Mouse (Mus musculus) ovary, postnatal 36 days (tissue): ENCODE results near the gene Shisa3.

Source experiments
- DNase-seq: peaks from one replicate; pipeline ENCODE4 v3.0.0; 2022; ENCODE audit warnings: low spot score, mixed read lengths

Shisa3 gene

DNA sequence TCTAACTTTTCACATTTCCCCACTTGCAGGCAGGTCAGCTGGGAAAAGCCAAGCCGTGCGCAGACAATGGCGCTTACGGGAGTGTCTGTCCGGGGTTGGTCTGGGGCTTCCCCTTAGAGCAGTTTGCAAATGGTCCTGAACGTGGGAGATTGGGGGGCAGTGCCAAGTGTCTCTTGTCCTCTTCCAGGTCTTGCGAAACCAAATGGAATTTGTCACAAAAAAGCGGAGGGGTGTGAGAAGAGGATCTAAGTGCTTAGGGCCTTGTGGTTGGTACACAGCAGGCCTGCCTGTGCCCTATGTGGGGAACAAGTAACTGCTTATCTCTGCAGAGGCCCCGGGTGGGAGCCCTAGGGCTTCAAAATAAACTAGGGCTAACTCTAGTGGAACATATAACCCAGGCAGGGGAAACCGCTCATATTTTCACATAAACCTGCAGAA is 26.2 kb downstream of the Shisa3 start:
- DNase-seq = no peak

DNA sequence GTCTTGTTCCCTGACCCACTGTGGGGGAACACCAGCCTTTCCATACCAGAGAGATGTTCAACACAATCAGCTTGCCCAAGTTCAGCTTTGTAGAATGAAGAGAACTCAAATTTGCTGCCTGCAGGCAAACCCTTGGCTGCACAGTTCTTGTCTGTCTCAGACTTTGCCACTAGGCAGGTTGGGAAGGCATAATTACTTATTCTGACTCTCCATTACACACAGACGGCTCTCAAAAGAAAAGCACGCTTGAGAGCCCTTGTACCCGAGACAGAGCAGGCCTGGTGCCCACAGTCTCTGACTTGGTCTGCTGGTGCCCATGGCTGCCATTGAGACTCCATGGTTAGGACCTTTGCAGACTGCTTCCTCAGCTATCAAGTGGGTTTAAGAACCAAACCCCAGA is 26.7 kb downstream of the Shisa3 start:
- no peak for DNase-seq

DNA sequence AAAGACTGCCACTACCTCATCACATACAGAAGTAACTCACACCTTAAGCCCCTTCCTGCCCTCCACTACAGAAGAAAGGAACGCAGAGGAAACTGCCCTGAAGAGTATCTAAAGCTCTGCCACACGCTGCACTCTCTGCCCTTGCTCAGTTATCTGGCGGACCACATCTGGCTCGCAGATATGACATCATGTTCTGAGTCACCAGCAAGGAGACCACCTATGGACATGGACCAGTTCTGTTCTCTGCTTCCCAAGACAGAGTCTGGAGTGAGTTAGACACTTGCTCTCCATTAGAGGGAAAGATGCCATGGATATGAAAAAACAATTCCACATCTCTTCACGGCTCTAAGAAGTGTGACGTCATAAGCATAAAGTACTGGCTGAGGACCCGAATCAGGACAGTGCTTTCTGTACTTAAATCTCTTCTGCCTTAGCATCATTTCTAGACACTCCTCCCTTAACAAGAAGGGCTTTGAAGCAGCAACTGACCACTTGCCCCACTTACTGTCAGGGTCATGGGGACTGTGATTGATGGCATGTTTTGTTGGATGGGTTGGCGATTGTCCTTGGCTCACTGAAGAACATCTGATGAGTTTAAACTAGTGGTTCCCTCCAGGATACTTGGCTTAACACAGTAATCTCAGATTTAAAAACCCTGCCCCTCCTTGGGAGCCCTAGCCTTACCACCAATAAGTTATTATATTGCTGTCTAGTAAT is 33.1 kb downstream of the Shisa3 start:
- DNase-seq = no peak

DNA sequence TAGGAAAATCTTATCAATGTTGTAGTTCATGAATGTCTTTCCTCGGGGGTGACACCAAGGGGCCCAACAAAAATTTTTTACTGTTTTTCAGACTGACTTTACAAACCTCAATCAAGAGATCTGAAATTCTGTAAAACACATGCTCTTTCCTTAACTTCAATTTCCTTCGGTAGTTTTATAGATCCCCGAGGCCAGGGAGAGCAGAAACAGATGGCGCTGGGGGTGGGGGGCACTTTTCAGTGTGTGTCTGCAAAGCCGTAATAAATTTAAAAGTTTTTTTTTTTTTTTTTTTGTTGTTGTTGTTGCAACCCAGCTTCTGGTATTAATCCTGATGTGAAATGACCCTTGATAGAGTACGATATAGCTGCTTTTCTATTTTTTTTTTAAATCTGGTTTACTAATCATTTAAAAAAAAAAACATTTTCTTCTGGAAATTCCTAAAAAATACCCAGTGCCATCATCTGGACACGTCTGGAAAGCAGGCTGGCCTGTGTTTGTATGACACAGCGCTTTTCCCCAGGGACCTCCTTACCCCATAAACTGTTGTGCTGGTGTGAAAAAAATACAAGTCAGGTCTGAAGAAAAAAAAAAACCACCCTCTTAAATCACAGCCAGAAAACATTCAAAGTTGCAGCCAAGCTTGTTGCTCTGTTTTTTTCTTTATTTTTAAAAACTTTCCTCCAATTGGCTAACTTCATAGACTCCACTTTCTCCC is 33.9 kb downstream of the Shisa3 start:
- DNase-seq = no peak

DNA sequence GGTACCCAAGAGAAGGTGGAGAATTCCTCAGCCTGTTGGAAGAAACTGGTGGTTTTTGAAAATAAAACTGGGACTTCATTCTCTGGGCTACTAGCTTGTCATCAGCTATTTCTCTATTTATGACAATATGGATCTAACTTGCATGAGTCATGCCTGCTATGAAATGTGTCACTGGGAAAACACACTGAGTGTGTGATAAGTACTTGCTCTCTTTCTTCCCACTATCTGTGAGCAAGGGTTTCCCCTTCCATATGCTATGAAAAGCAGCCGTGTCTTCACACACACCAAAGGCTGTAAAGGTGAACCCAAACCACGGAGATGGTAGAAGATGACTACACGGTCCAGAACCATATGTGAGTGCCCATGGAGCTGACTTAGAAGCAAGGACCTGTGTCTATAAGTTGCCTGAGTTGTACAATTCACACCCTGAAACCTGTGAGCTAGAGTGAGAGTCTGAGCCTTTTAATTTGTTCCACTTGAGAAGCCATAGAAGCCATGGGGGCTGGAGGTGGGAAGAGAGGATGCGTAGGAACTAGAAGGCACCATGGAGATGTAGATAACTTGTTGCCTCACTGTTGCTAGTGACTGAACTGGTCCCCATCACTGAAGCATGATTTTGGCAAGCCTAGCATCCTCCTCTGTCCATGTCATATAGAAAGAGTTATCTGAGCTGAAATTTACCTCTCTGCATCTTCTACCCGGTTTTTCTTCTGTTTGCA is 36.0 kb downstream of the Shisa3 start:
- DNase-seq = no peak

DNA sequence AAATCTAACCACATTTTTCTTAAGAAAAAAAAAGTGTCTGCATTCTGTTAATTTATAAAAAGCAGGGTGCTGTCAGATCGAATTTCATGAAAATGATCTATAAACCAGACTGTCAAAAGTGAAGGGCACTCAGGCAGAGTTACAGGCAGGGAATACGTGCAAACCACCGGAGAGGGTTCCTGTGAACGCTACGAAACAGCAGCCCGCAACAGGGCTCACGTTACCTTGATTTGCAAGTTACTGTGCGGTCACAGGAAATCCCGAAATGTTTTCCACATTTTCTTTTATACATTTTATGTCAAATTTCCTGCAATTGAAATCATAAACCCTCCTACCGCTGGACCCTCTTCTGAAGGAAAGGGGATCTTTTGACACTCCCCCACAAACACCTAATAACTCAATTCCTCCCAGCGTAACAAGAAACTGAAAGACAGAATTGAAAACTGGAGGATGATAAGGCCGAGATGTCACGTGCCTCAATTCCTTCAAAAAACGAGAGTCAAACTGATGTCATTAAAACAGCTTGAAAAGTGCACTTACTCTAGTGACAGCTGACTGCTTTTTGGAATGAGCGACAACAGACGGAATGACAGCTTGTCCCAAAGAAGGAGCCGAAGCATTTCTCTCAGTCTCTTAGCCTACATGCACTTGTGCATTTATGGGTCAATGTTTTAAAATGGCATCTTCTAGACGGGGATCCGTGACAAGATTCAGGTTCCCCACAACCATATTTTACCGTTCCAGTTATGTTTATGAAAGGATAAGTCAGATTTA is 39.3 kb downstream of the Shisa3 start:
- DNase-seq = no peak

DNA sequence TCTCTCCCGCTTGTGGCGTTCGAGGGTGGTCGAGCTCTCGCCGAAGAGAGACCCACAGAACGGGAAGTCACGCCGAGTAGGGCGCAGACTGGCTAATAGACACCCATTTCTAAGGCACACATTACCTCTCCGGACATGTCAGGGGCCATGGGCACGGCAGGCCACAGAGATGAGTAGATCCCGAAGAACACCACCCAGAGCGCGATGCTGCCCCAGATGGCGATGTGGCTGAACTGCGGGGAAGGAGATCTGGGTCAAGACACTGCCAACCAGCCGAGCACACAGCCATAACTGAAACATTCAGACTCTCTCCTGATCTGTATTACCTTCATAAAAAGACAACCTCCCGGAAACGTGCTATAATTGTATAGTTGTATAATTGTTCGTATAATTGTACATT is 39.9 kb downstream of the Shisa3 start:
- DNase-seq = peak; percentile 16

DNA sequence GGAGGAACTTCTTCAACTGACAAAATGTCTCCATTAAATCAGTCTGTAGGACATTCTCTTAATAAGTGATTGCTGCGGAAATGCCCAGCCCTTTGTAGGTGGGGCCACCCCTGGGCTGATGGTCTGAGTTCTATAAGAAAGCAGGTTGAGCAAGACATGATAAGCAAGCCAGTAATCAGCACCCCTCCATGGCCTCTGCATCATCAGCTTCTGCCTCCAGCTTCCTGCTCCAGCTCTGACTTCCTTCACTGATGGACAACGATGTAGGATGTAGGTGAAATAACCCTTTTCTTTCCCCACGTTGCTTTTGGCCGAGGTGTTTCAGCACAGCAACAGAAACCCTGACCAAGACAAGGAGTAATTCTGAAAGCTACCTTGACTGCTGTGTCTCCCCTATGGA is 41.5 kb downstream of the Shisa3 start:
- DNase-seq = no peak

DNA sequence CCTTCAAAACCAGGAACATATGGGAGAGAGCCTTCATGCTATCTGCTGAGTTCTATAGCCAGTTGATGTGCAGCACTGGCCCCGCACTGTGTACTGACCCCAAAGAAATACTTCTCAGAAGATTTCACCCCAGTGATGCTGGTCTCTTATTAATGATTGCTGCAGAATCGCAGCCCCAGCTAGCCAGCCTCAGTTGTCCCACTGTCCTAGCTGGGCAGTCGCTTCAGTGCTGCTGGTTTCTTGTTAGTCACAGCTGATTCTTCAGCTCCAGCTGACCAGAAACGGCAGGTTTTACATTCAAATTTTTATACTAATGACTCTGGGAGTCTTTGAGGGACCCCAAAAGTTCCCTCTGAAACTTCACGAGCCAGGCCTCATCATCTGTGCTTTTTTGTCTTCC is 42.3 kb downstream of the Shisa3 start:
- DNase-seq = no peak

DNA sequence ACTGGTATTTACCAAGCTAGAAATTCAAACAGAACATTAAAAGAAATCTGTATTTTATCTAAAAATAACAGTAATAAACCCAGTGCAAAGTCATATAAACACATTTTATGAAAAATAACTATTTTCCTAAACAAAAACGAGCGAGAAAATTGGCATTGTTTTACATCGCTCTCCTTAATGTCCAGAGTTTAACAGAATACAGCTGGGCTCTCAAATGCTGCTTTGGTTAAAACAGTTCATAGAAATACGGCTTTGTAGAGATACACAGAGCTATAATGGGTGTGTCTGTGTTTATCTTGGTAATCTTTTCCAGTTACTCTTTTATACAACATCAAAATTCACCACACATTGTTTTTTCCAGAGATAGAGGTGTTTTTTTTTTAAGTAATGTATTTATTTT is 44.8 kb downstream of the Shisa3 start:
- no peak for DNase-seq

DNA sequence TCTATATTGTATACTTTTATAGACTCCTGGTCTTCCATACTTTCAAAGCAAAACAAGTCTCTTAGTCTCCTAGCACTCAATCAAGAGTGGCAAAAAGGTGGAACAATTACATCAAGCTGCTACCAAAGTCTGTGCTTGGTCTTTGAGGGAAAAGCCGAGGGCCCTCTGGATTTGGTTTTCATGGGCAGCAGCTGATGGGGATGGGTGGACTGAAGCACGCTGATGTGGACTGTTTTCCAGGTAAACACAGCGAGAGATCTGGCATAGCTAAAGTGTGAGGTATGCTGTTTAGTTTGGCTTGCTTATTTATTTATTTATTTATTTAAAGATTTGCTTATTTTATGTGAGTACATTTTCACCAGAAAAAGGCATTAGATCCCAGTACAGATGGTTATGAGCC is 45.9 kb downstream of the Shisa3 start:
- DNase-seq = no peak

DNA sequence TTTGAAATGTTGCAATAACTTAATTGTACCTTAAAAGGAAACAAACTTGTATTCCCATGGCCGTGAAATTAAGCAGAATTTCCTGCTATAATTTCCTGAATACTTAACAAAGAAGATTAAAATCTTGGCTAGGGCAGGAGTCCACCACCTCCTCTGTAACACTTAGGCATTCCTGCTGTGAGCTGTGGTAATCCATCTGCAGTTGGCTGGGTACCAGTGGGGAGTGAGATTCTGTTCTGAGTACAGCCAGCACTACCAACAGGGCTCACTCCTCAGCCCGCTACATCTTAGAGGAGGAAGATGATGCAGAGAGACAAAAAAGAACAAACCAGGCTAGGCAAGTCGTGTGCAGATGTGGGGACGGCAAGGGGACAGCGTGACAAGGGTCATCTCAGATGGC is 46.9 kb downstream of the Shisa3 start:
- DNase-seq = no peak

DNA sequence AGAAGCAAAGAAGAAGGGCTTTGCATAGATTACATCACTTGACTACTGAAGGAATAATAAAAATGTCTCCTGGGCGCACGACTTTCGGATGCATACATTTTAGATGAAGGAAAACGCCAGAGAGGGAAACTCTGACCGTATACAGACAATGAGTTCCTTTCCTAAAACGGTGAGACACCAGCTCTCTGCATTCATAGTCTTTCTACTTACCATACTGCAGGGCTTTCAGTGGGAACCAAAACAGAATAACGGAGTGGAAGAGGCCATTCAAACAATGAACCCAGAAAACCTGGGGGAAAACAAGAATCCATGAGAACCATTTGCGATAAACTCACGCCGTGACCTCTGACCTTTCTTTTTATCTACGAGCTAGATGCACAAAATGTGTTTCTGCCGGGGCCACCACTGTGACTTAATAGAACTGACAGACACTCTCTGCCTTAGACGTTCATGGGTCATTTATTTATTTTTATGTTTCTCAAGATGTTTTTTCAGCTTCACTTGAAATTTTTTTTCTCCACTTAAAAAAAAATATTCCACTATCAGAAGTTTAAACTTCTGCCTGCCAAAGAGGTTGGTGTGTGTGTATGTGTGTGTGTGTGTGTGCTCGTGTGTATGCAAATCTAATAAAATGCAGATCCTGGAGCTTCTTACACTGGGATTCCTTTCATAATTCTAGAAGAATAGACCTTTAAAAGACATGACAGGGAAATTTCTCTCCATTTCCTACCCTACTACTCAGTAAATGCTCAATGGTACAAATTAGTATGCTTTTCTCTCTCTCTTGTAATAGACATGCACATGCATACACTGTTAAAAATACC is 48.2 kb downstream of the Shisa3 start:
- no peak for DNase-seq

DNA sequence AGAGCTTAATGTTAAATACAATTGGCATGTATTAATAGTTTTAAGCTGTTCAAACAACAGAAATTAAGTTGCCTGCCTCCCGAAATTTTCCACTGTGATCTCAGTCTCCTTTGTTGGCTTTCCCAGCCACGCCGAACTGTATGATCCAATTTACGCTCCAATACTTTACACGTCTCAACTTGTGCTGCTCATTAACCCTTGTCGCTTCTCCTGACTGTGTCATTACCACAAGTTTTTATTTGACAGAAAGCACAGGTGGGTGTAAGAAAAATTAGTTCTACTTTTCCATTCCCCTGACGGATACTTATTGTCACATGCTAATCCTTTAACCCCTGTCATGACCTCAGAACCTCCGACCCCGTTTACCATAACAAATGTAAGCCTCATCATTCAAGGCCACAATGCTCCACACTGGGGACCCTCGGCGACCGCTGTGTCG is 49.2 kb downstream of the Shisa3 start:
- DNase-seq = no peak

DNA sequence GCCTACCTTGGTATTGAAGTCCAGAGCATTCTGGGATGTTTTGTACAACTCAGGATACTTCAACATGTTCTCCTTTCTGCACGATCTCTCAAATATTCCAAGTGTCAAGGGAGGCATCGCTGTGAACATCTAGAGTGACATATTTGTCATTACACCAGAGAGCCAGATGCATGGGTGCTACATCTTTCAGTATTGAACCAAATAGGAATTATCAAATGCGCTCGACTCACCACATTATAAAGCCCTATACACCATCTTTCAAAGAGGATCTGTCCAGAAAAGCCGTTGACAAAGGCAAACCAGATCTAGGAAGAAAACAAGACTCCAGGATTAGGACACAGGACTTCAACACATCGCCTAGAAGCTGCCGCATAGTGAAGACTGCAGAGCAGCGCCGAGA is 52.2 kb downstream of the Shisa3 start:
- DNase-seq = no peak

DNA sequence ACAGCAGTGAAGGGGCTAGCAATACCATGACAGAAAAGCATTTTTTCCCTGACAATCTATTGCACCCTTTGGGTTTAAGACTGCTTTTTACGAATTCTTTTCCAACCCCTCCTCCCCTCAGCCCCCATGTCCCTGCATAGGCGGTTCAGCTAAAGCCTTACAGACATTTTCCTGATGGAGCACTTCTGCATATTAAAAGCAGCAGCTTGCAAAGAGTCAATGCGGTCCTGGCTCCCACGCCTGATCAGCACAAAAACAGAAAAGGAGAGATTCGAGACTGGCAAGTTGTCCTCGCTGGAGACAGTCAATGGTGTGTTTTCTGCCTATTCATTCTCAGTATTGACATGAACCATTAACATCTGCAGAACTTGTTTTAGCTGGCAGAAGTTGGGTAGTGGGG is 55.0 kb downstream of the Shisa3 start:
- DNase-seq = no peak

DNA sequence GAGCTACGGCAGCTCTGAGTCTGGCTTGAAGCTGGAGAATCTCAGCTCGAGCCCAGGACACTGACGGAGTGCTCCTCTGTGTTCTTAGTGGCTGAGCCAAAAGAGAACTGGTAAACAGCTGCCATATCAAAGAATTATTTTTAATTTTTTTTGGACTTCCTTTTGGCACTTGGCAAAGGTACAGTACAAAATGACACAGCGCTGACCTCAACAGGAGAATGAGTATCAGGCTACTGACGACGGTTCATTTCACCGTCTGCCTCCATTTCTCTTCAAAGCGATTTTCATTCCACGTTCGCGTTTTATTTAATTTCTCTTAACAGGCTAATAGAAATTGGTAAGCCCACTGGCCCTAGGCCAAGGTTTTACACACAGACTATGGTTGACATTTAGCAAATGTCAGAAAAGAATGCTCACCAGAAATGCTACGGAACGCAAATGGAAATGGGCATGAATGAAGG is 61.8 kb downstream of the Shisa3 start:
- DNase-seq = no peak

DNA sequence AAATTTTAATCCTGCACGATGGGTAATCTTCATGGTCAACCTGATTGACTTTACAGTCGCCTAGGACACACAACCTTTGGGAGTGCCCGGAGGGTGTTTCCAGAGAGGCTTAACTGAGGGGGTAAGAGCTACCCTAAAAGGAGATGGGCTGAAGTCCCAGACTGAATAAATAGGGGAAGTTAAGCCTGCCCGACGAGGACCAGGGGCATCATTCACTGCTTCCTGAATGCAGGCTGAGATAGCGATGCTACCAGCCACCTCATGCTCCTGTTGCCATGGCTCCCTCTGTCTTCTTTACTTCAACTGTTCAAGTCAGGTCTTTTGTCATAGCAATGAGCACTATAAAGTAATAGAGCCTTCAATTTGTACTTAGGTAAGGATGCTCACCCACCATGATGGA is 62.5 kb downstream of the Shisa3 start:
- DNase-seq = no peak

DNA sequence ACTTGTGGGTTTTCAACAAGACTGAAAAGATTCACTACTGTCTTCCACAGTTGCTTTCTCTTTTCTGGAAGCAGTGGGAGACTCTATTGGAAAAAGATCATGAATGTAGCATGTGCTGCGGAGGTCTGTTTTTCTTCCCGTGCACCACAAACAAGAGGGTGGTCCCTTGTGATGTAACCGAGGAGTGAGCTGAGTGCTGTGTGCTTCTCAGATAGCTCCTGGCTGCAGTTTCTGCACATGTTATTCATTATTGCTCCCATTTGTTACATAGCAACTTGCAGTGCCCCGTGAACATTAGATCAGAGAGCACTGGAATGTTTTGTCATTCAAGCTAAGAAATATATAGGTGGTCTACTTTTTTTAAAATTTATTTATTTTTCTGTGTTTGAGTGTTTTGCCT is 65.3 kb downstream of the Shisa3 start:
- DNase-seq = no peak
